Mouse (Mus musculus) heart, embryonic 15.5 days (tissue): ENCODE measurements at regions not wholly inside any gene's neighbourhood (a gene's known extent, or its start where the extent isn't known, plus 50 kb on each side); places are given as distances from the start of the nearest gene placed in this dataset.

Experiments
- ATAC-seq: fragments of 200-750 bp; cut with Nextera tagmentation; replicated peaks from 2 replicates; pipeline ENCODE4 v1.8.0; 2017; ENCODE audit warnings: low read depth, moderate TSS enrichment; ENCODE audit not compliant: insufficient number of reproducible peaks, insufficient read depth, low FRiP score
- H3K27ac ChIP-seq: fragments of 300-500 bp; sonication (generic); 2 replicates; pipeline ENCODE4 v1.5.1; 2015; ENCODE audit warnings: mild to moderate bottlenecking, inconsistent platforms
- H3K27me3 ChIP-seq: fragments of 300-500 bp; sonication (generic); 2 replicates; pipeline ENCODE4 v1.6.1; 2015; ENCODE audit warnings: inconsistent platforms
- H3K36me3 ChIP-seq: fragments of 300-500 bp; sonication (generic); 2 replicates; pipeline ENCODE4 v1.6.1; 2015; ENCODE audit warnings: mild to moderate bottlenecking, inconsistent platforms
- H3K4me1 ChIP-seq: fragments of 300-500 bp; sonication (generic); replicated peaks from 2 replicates; pipeline ENCODE4 v1.6.1; 2015; ENCODE audit warnings: inconsistent platforms
- H3K4me2 ChIP-seq: fragments of 300-500 bp; sonication (generic); 2 replicates; pipeline ENCODE4 v1.6.1; 2015; ENCODE audit warnings: inconsistent platforms, mild to moderate bottlenecking, moderate library complexity
- H3K4me3 ChIP-seq: fragments of 300-500 bp; sonication (generic); 2 replicates; pipeline ENCODE4 v1.5.1; 2015; ENCODE audit warnings: mild to moderate bottlenecking, inconsistent platforms
- H3K9ac ChIP-seq: fragments of 300-500 bp; sonication (generic); 2 replicates; pipeline ENCODE4 v1.6.1; 2015; ENCODE audit warnings: mild to moderate bottlenecking, inconsistent platforms
- H3K9me3 ChIP-seq: fragments of 300-500 bp; sonication (generic); replicated peaks from 2 replicates; pipeline ENCODE4 v1.6.1; 2016; ENCODE audit warnings: inconsistent platforms
- WGBS: fragments of 180-500 bp; shearing (Covaris S2); methylation state at CpG from one replicate; pipeline ENCODE4 v1.1.7; 2015; ENCODE audit warnings: mixed read lengths; 5-methylcytosine and 5-hydroxymethylcytosine counted together

DNA sequence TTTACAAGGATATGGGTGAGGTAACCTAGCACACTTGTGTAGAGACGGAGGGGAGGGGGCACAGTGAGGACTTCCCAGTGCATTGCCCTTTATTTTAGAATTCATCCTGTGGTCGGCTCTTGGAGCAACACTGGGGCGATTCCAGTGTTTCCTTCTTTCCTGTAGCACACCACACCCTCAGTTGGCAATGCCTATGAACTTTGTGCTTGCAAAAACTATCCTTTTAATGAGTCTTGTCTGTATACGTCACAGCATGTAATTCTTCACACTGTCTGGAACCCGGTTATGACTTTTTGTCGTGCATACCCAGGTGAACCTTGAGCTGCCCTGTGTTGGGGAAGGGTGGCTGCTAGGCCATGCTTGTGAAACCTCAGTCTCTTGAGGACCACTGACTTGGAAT is 504.1 kb upstream of the Klf4 start:
- Histone ChIP-seq H3K9ac (no peak overlapping the region), H3K9me3 (no peaks in the 10 kb centered on the region), H3K4me1 (0 out of 2 replicates have a peak, but pooled peaks cover 2% of the 10 kb centered on the region), H3K27ac (no peak overlapping the region), H3K27me3 (no peaks in the 10 kb centered on the region), H3K36me3 (no peaks in the 10 kb centered on the region), H3K4me2 (no peak overlapping the region), H3K4me3 (no peak overlapping the region)
- ATAC-seq: no peak
- 76% methylated on average over 6 of the region's 6 CpGs for WGBS

DNA sequence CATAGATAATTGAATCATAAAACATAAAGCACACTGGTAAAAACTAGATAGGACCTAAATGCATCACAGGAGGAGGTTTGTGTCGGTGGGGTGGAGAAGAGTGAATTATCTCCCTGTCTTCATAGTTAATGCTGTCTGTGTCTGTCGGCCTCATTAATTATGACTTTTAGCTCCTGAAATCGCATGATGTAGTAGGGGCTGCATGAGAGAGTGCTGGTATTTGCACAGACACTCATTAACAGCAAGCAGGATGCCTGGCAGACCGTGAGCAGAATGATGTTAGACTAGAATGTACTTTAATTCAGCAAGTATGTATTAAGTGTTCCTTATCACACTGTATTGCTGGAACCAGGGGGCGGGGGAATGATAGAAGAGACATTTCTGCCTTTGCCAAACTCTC is 503.3 kb upstream of the Klf4 start:
- Histone ChIP-seq H3K4me2 (no peak overlapping the region), H3K9ac (no peak overlapping the region), H3K4me1 (0 out of 2 replicates have a peak, but pooled peaks cover 2% of the 10 kb centered on the region), H3K36me3 (no peaks in the 10 kb centered on the region), H3K9me3 (no peaks in the 10 kb centered on the region), H3K27ac (no peak overlapping the region), H3K27me3 (no peaks in the 10 kb centered on the region), H3K4me3 (no peak overlapping the region)
- WGBS: 58% methylated on average over 5 of the region's 5 CpGs
- ATAC-seq: no peak

DNA sequence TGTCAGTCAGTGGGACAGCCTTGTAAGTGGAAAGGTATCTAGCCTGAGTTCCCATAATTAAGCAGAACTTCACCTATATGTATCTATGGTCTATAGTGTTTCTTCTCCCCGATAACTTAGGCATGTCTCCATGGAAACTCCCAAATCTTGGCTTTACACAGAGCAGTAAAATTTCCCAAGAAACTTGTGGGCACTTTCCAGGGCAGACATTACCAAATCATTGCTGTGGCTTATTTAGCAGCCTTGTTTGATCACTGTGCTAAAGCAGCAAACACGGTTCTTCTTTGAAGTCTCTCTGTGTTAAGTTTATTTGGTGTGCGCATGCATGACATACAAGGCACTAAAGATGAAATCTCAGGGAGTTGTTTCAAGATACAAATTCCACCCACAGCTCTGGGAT is 496.2 kb upstream of the Klf4 start:
- Histone ChIP-seq H3K4me2 (no peak overlapping the region), H3K9ac (no peak overlapping the region), H3K4me3 (no peak overlapping the region), H3K27me3 (no peaks in the 10 kb centered on the region), H3K4me1 (0 out of 2 replicates have a peak, but pooled peaks cover 2% of the 10 kb centered on the region), H3K9me3 (no peaks in the 10 kb centered on the region), H3K27ac (no peak overlapping the region), H3K36me3 (no peaks in the 10 kb centered on the region)
- ATAC-seq: no peak
- WGBS: 86% methylated on average over 3 of the region's 3 CpGs

DNA sequence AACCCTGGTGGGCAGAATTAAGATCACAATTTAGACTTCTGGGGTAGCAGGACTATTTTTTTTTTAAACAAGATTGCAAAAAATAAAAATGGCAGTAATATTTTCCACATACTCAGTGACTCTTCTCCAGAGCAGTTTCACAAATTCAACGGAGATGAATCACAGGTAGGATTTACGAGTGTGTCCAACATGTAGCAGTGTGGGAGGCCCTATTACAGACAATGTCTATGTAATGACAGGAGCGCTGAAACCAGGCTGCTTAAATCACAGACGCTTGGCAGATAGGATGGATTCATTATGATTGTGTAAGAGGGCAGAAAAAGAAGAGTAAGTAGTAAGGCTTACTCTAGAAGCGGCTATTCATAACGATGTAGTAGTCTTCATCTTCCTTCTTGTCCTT is 495.0 kb upstream of the Klf4 start:
- ATAC-seq: no peak
- H3K9me3 ChIP-seq: no peaks in the 10 kb centered on the region
- no peaks in the 10 kb centered on the region for H3K27me3 ChIP-seq
- no peak overlapping the region for H3K4me3 ChIP-seq
- no peaks in the 10 kb centered on the region for H3K36me3 ChIP-seq
- H3K27ac ChIP-seq: no peak overlapping the region
- H3K4me1 ChIP-seq: 0 out of 2 replicates have a peak, but pooled peaks cover 2% of the 10 kb centered on the region
- 87% methylated on average over 6 of the region's 6 CpGs for WGBS
- no peak overlapping the region for H3K4me2 ChIP-seq
- H3K9ac ChIP-seq: no peak overlapping the region

- no peak overlapping the region for H3K9ac ChIP-seq
- ATAC-seq: no peak
- H3K4me1 ChIP-seq: no peaks in the 10 kb centered on the region
- H3K36me3 ChIP-seq: no peaks in the 10 kb centered on the region
- no peaks in the 10 kb centered on the region for H3K9me3 ChIP-seq
- H3K4me2 ChIP-seq: no peak overlapping the region
- no peak overlapping the region for H3K27ac ChIP-seq
- no peaks in the 10 kb centered on the region for H3K27me3 ChIP-seq
- no peak overlapping the region for H3K4me3 ChIP-seq
Observed at GRCm38 (mm10) chr4:56024478-56024877, 492.2 kb upstream of the Klf4 start.

DNA sequence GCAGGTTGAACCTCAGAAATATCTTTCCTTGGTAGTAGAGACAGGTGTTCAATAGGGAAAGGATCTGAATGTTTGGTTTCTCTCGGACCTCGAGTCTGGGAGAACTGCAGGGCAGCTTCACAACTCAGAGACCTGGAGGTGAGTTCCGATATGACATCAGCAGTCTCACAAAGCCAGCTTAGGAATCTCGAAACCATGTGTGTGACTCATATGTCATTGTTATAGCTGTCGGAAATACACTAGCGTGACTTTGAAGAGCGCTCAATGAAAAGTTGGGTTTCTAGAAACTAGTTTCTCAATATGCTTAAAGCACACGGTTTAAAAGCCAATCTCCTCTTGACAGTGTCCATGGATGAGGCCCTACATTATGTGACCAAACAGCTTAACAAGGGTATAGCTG is 485.9 kb upstream of the Klf4 start:
- H3K27me3 ChIP-seq: no peaks in the 10 kb centered on the region
- 84% methylated on average over 8 of the region's 8 CpGs for WGBS
- no peak overlapping the region for H3K27ac ChIP-seq
- H3K36me3 ChIP-seq: no peaks in the 10 kb centered on the region
- no peak for ATAC-seq
- no peak overlapping the region for H3K9ac ChIP-seq
- H3K4me2 ChIP-seq: no peak overlapping the region
- H3K4me1 ChIP-seq: no peaks in the 10 kb centered on the region
- no peak overlapping the region for H3K4me3 ChIP-seq
- no peaks in the 10 kb centered on the region for H3K9me3 ChIP-seq

GRCm38 (mm10) chr4:56015481-56015880 is 483.2 kb upstream of the Klf4 start:
- H3K9ac ChIP-seq: no peak overlapping the region
- WGBS: 83% methylated on average over 7 of the region's 7 CpGs
- ATAC-seq: no peak
- no peaks in the 10 kb centered on the region for H3K9me3 ChIP-seq
- no peak overlapping the region for H3K4me3 ChIP-seq
- no peaks in the 10 kb centered on the region for H3K36me3 ChIP-seq
- H3K27ac ChIP-seq: no peak overlapping the region
- H3K4me2 ChIP-seq: no peak overlapping the region
- H3K4me1 ChIP-seq: no peaks in the 10 kb centered on the region
- H3K27me3 ChIP-seq: no peaks in the 10 kb centered on the region

DNA sequence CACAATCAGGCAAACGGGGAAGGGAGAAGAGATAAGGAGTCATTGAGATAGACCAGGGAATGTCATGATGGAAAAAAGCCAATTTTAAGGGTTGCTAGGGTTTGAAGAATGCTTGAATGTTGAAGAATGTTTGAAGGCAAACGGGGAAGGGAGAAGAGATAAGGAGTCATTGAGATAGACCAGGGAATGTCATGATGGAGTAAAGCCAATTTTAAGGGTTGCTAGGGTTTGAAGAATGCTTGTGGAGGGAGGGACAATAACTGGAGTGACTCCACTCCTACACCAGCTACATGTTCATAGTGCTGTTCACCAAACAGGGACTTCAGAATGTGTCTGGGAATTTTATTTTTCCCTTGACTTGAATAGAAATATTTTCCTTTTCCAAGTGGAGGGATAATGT is 476.0 kb upstream of the Klf4 start:
- 9% methylated on average over 2 of the region's 2 CpGs for WGBS
- ATAC-seq: no peak; the same call in 1 of the 2 replicates

GRCm38 (mm10) chr4:56004227-56004626 is 472.0 kb upstream of the Klf4 start:
- Histone ChIP-seq H3K9me3 (no peaks in the 10 kb centered on the region), H3K9ac (no peak overlapping the region), H3K4me1 (peaks cover 22% of the 10 kb centered on the region), H3K4me3 (no peak overlapping the region), H3K27ac (no peak overlapping the region), H3K4me2 (no peak overlapping the region), H3K36me3 (no peaks in the 10 kb centered on the region), H3K27me3 (no peaks in the 10 kb centered on the region)
- WGBS: 54% methylated on average over 5 of the region's 5 CpGs
- no peak for ATAC-seq

More for the DNA sequence above, 476.0 kb upstream of the Klf4 start:
- H3K4me1 ChIP-seq: peaks cover 8% of the 10 kb centered on the region
- peak overlapping the region; percentile 25; the same call in 1 of the 2 replicates for H3K27ac ChIP-seq
- H3K36me3 ChIP-seq: no peaks in the 10 kb centered on the region
- no peaks in the 10 kb centered on the region for H3K27me3 ChIP-seq
- no peak overlapping the region for H3K4me2 ChIP-seq
- H3K9ac ChIP-seq: no peak overlapping the region
- no peaks in the 10 kb centered on the region for H3K9me3 ChIP-seq
- H3K4me3 ChIP-seq: no peak overlapping the region

DNA sequence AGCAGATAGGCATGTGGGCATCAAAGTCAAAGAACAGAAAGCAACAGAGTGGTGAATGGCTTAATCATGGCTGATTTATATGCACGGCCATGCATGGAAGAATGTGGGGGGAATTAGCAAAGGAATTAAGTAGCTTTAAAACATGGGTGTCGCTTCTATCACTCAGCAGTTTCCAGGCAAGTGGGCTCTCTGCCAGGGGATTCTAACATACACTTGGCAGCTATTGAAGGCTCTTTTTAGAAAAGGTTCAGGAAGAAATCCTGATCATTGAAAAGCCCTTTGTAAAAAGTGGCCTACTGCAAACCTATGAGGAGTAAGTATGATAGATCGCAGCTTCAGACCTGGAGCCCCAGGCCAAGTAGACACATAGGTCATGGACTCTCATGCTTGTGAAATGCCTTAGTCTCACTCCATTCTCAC is 469.1 kb upstream of the Klf4 start:
- H3K4me2 ChIP-seq: 0 out of 2 replicates have a peak overlapping the region, but pooled peaks have one; percentile 1
- no peak overlapping the region for H3K4me3 ChIP-seq
- no peaks in the 10 kb centered on the region for H3K27me3 ChIP-seq
- peaks cover 14% of the 10 kb centered on the region for H3K4me1 ChIP-seq
- no peaks in the 10 kb centered on the region for H3K9me3 ChIP-seq
- ATAC-seq: no peak
- H3K27ac ChIP-seq: peak overlapping the region; percentile 63
- H3K9ac ChIP-seq: no peak overlapping the region
- H3K36me3 ChIP-seq: no peaks in the 10 kb centered on the region
- 33% methylated on average over 3 of the region's 3 CpGs for WGBS

DNA sequence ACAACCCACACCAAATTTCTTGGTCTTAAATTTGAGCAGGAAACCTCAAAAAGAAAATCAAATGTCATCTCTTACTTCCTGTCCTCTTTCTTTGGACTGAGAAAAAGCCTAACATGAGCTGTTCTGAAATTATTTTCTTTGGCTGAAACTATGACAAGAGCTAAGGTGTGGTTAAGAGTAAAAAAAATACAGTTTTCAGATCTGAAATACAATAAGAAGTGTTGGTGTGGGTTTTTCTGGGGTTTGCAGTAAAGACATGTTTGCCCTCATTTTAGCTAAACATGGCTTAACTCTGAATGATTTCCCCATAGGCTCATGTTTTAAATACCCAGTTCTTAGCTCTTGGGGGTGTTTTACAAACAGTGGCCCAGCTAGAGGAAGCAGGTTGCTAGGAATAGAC is 451.8 kb upstream of the Klf4 start:
- Histone ChIP-seq H3K4me1 (no peaks in the 10 kb centered on the region), H3K9me3 (no peaks in the 10 kb centered on the region), H3K4me3 (no peak overlapping the region), H3K9ac (no peak overlapping the region), H3K4me2 (no peak overlapping the region), H3K27me3 (no peaks in the 10 kb centered on the region), H3K36me3 (no peaks in the 10 kb centered on the region), H3K27ac (no peak overlapping the region)
- no peak for ATAC-seq

GRCm38 (mm10) chr4:55978539-55978938 is 446.3 kb upstream of the Klf4 start:
- no peaks in the 10 kb centered on the region for H3K4me1 ChIP-seq
- H3K9me3 ChIP-seq: no peaks in the 10 kb centered on the region
- no peaks in the 10 kb centered on the region for H3K36me3 ChIP-seq
- no peak overlapping the region for H3K9ac ChIP-seq
- WGBS: 77% methylated on average over 4 of the region's 4 CpGs
- no peak for ATAC-seq
- no peaks in the 10 kb centered on the region for H3K27me3 ChIP-seq
- no peak overlapping the region for H3K27ac ChIP-seq
- H3K4me2 ChIP-seq: no peak overlapping the region
- no peak overlapping the region for H3K4me3 ChIP-seq
